Mouse (Mus musculus): ENCODE measurements around the gene Tnr. TPM values are rescaled to one million over a fixed set of nuclear protein-coding genes. Genes with fewer than 3 reads are reported as not detected.

Gene Tnr
- polyA plus RNA-seq, 1 experiment from 2014 or later = 4.2 TPM

GRCm38 (mm10) chr1:159716301-159716700 is 192.7 kb downstream of the Tnr start:
- Histone ChIP-seq H3K36me3 (replicated peaks; ENCODE audit: control insufficient read depth, insufficient read depth) (no peaks in the 10 kb centered on the region), H3K9me3 (ENCODE audit: control insufficient read depth, low read length) (no peaks in the 10 kb centered on the region), H3K4me2 (replicated peaks) (no peak overlapping the region), H3K27ac (no peak overlapping the region), H3K4me3 (replicated peaks; ENCODE audit: low read length) (no peak overlapping the region), H3K9ac (no peak overlapping the region), H3K4me1 (replicated peaks; ENCODE audit: control insufficient read depth, insufficient read depth, low read length) (no peaks in the 10 kb centered on the region), H3K27me3 (ENCODE audit: control insufficient read depth, insufficient read depth, low read length) (no peaks in the 10 kb centered on the region)
- WGBS = 68% methylated on average over 1 of the region's 1 CpGs
- ATAC-seq (ENCODE audit: low FRiP score) (no peak), DNase-seq (ENCODE audit: low spot score) (no peak)

GRCm38 (mm10) chr1:159717016-159717415 is 193.4 kb downstream of the Tnr start:
- H3K27me3 ChIP-seq (ENCODE audit: control insufficient read depth, insufficient read depth, low read length) = no peaks in the 10 kb centered on the region
- no peak overlapping the region for H3K4me2 ChIP-seq (replicated peaks)
- H3K27ac ChIP-seq = no peak overlapping the region
- H3K4me1 ChIP-seq (replicated peaks; ENCODE audit: control insufficient read depth, insufficient read depth, low read length) = no peaks in the 10 kb centered on the region
- 81% methylated on average over 9 of the region's 9 CpGs for WGBS
- no peaks in the 10 kb centered on the region for H3K9me3 ChIP-seq (ENCODE audit: control insufficient read depth, low read length)
- no peak overlapping the region for H3K9ac ChIP-seq
- H3K4me3 ChIP-seq (replicated peaks; ENCODE audit: low read length) = no peak overlapping the region
- no peak for ATAC-seq (ENCODE audit: low FRiP score)
- DNase-seq (ENCODE audit: low spot score) = no peak
- no peaks in the 10 kb centered on the region for H3K36me3 ChIP-seq (replicated peaks; ENCODE audit: control insufficient read depth, insufficient read depth)

- H3K9me3 ChIP-seq (ENCODE audit: control insufficient read depth, low read length) = no peaks in the 10 kb centered on the region
- H3K4me1 ChIP-seq (replicated peaks; ENCODE audit: control insufficient read depth, insufficient read depth, low read length) = no peaks in the 10 kb centered on the region
- no peak for DNase-seq (ENCODE audit: low spot score)
- no peak for ATAC-seq (ENCODE audit: low FRiP score)
- H3K36me3 ChIP-seq (replicated peaks; ENCODE audit: control insufficient read depth, insufficient read depth) = no peaks in the 10 kb centered on the region
- no peak overlapping the region for H3K4me2 ChIP-seq (replicated peaks)
- H3K9ac ChIP-seq = no peak overlapping the region
- WGBS = 88% methylated on average over 5 of the region's 5 CpGs
- no peak overlapping the region for H3K4me3 ChIP-seq (replicated peaks; ENCODE audit: low read length)
- H3K27ac ChIP-seq = no peak overlapping the region
- H3K27me3 ChIP-seq (ENCODE audit: control insufficient read depth, insufficient read depth, low read length) = no peaks in the 10 kb centered on the region
Observed at GRCm38 (mm10) chr1:159723733-159724132, 200.2 kb downstream of the Tnr start.

- H3K9me3 ChIP-seq (ENCODE audit: control insufficient read depth, low read length) = no peaks in the 10 kb centered on the region
- no peaks in the 10 kb centered on the region for H3K36me3 ChIP-seq (replicated peaks; ENCODE audit: control insufficient read depth, insufficient read depth)
- no peak overlapping the region for H3K9ac ChIP-seq
- no peak overlapping the region for H3K27ac ChIP-seq
- H3K4me2 ChIP-seq (replicated peaks) = no peak overlapping the region
- DNase-seq (ENCODE audit: low spot score) = no peak
- no peak for ATAC-seq (ENCODE audit: low FRiP score)
- H3K4me3 ChIP-seq (replicated peaks; ENCODE audit: low read length) = no peak overlapping the region
- no peaks in the 10 kb centered on the region for H3K4me1 ChIP-seq (replicated peaks; ENCODE audit: control insufficient read depth, insufficient read depth, low read length)
- H3K27me3 ChIP-seq (ENCODE audit: control insufficient read depth, insufficient read depth, low read length) = no peaks in the 10 kb centered on the region
- WGBS = 86% methylated on average over 6 of the region's 6 CpGs
Observed at GRCm38 (mm10) chr1:159729270-159729669, 205.7 kb downstream of the Tnr start.

- DNase-seq (ENCODE audit: low spot score) = no peak
- Histone ChIP-seq H3K4me1 (replicated peaks; ENCODE audit: control insufficient read depth, insufficient read depth, low read length) (no peaks in the 10 kb centered on the region), H3K27ac (no peak overlapping the region), H3K36me3 (replicated peaks; ENCODE audit: control insufficient read depth, insufficient read depth) (no peaks in the 10 kb centered on the region), H3K4me2 (replicated peaks) (no peak overlapping the region), H3K27me3 (ENCODE audit: control insufficient read depth, insufficient read depth, low read length) (no peaks in the 10 kb centered on the region), H3K9me3 (ENCODE audit: control insufficient read depth, low read length) (no peaks in the 10 kb centered on the region), H3K9ac (no peak overlapping the region), H3K4me3 (replicated peaks; ENCODE audit: low read length) (no peak overlapping the region)
- 54% methylated on average over 4 of the region's 4 CpGs for WGBS
- no peak for ATAC-seq (ENCODE audit: low FRiP score)
Observed at GRCm38 (mm10) chr1:159730826-159731225, 207.3 kb downstream of the Tnr start.

- no peaks in the 10 kb centered on the region for H3K27me3 ChIP-seq (ENCODE audit: control insufficient read depth, insufficient read depth, low read length)
- no peaks in the 10 kb centered on the region for H3K36me3 ChIP-seq (replicated peaks; ENCODE audit: control insufficient read depth, insufficient read depth)
- no peak overlapping the region for H3K4me3 ChIP-seq (replicated peaks; ENCODE audit: low read length)
- ATAC-seq (ENCODE audit: low FRiP score) (no peak), DNase-seq (ENCODE audit: low spot score) (no peak)
- no peaks in the 10 kb centered on the region for H3K4me1 ChIP-seq (replicated peaks; ENCODE audit: control insufficient read depth, insufficient read depth, low read length)
- H3K9ac ChIP-seq = no peak overlapping the region
- 90% methylated on average over 3 of the region's 3 CpGs for WGBS
- H3K27ac ChIP-seq = no peak overlapping the region
- no peak overlapping the region for H3K4me2 ChIP-seq (replicated peaks)
- no peaks in the 10 kb centered on the region for H3K9me3 ChIP-seq (ENCODE audit: control insufficient read depth, low read length)
Observed at GRCm38 (mm10) chr1:159735099-159735498, 211.5 kb downstream of the Tnr start.

- Histone ChIP-seq H3K4me2 (replicated peaks) (no peak overlapping the region), H3K9ac (no peak overlapping the region), H3K4me3 (replicated peaks; ENCODE audit: low read length) (no peak overlapping the region), H3K36me3 (replicated peaks; ENCODE audit: control insufficient read depth, insufficient read depth) (no peaks in the 10 kb centered on the region), H3K4me1 (replicated peaks; ENCODE audit: control insufficient read depth, insufficient read depth, low read length) (no peaks in the 10 kb centered on the region), H3K27ac (no peak overlapping the region), H3K27me3 (ENCODE audit: control insufficient read depth, insufficient read depth, low read length) (no peaks in the 10 kb centered on the region), H3K9me3 (ENCODE audit: control insufficient read depth, low read length) (no peaks in the 10 kb centered on the region)
- WGBS = 63% methylated on average over 3 of the region's 3 CpGs
- DNase-seq (ENCODE audit: low spot score) = no peak
- no peak for ATAC-seq (ENCODE audit: low FRiP score)
Observed at GRCm38 (mm10) chr1:159739478-159739877, 215.9 kb downstream of the Tnr start.

GRCm38 (mm10) chr1:159741237-159742002 is 217.9 kb downstream of the Tnr start:
- H3K36me3 ChIP-seq (replicated peaks; ENCODE audit: control insufficient read depth, insufficient read depth) = no peaks in the 10 kb centered on the region
- H3K9ac ChIP-seq = no peak overlapping the region
- H3K4me1 ChIP-seq (replicated peaks; ENCODE audit: control insufficient read depth, insufficient read depth, low read length) = no peaks in the 10 kb centered on the region
- no peak overlapping the region for H3K4me3 ChIP-seq (replicated peaks; ENCODE audit: low read length)
- no peaks in the 10 kb centered on the region for H3K27me3 ChIP-seq (ENCODE audit: control insufficient read depth, insufficient read depth, low read length)
- WGBS = 52% methylated on average over 3 of the region's 3 CpGs
- no peak overlapping the region for H3K4me2 ChIP-seq (replicated peaks)
- H3K9me3 ChIP-seq (ENCODE audit: control insufficient read depth, low read length) = no peaks in the 10 kb centered on the region
- no peak overlapping the region for H3K27ac ChIP-seq
- ATAC-seq (ENCODE audit: low FRiP score) = no peak; the same call in 1 of the 2 replicates
- no peak for DNase-seq (ENCODE audit: low spot score)

- H3K9ac ChIP-seq = no peak overlapping the region
- no peak for ATAC-seq (ENCODE audit: low FRiP score)
- no peak overlapping the region for H3K4me3 ChIP-seq (replicated peaks; ENCODE audit: low read length)
- no peaks in the 10 kb centered on the region for H3K4me1 ChIP-seq (replicated peaks; ENCODE audit: control insufficient read depth, insufficient read depth, low read length)
- H3K36me3 ChIP-seq (replicated peaks; ENCODE audit: control insufficient read depth, insufficient read depth) = no peaks in the 10 kb centered on the region
- H3K27ac ChIP-seq = no peak overlapping the region
- no peaks in the 10 kb centered on the region for H3K9me3 ChIP-seq (ENCODE audit: control insufficient read depth, low read length)
- no peaks in the 10 kb centered on the region for H3K27me3 ChIP-seq (ENCODE audit: control insufficient read depth, insufficient read depth, low read length)
- DNase-seq (ENCODE audit: low spot score) = no peak
- H3K4me2 ChIP-seq (replicated peaks) = no peak overlapping the region
- WGBS = 62% methylated on average over 3 of the region's 3 CpGs
Observed at GRCm38 (mm10) chr1:159742003-159742274, 218.4 kb downstream of the Tnr start.

GRCm38 (mm10) chr1:159743744-159744253 is 220.2 kb downstream of the Tnr start:
- ATAC-seq (ENCODE audit: low FRiP score) (no peak), DNase-seq (ENCODE audit: low spot score) (no peak)
- no peaks in the 10 kb centered on the region for H3K27me3 ChIP-seq (ENCODE audit: control insufficient read depth, insufficient read depth, low read length)
- no peak overlapping the region for H3K9ac ChIP-seq
- no peak overlapping the region for H3K27ac ChIP-seq
- 82% methylated on average over 2 of the region's 2 CpGs for WGBS
- H3K4me1 ChIP-seq (replicated peaks; ENCODE audit: control insufficient read depth, insufficient read depth, low read length) = no peaks in the 10 kb centered on the region
- H3K4me3 ChIP-seq (replicated peaks; ENCODE audit: low read length) = no peak overlapping the region
- H3K9me3 ChIP-seq (ENCODE audit: control insufficient read depth, low read length) = no peaks in the 10 kb centered on the region
- H3K4me2 ChIP-seq (replicated peaks) = no peak overlapping the region
- H3K36me3 ChIP-seq (replicated peaks; ENCODE audit: control insufficient read depth, insufficient read depth) = no peaks in the 10 kb centered on the region
